Mouse (Mus musculus): ENCODE measurements around the gene Syne2.
"Not testable (repeated sequence)": the region's sequence is repeated elsewhere in the genome, so short reads cannot be mapped to it uniquely, and the experiment has no call there.

- not testable (repeated sequence) for TF ChIP-seq CTCF (IDR thresholded peaks at IDR 0.05; ENCODE audit: control insufficient read depth, insufficient read depth, low read length); POLR2A (IDR thresholded peaks at IDR 0.05; ENCODE audit: borderline replicate concordance, control insufficient read depth, low read depth, low read length)
Measured at GRCm38 (mm10) chr12:76133081-76133480, 315.1 kb downstream of the Syne2 start.
